Mouse (Mus musculus) embryo, embryonic 10.5 days (tissue): Measurements from ENCODE around the gene Ak7.

Experiments
- DNase-seq: peaks from one replicate; pipeline ENCODE4 v3.0.0-alpha.2; 2015; ENCODE audit warnings: low spot score

Ak7 gene

DNA sequence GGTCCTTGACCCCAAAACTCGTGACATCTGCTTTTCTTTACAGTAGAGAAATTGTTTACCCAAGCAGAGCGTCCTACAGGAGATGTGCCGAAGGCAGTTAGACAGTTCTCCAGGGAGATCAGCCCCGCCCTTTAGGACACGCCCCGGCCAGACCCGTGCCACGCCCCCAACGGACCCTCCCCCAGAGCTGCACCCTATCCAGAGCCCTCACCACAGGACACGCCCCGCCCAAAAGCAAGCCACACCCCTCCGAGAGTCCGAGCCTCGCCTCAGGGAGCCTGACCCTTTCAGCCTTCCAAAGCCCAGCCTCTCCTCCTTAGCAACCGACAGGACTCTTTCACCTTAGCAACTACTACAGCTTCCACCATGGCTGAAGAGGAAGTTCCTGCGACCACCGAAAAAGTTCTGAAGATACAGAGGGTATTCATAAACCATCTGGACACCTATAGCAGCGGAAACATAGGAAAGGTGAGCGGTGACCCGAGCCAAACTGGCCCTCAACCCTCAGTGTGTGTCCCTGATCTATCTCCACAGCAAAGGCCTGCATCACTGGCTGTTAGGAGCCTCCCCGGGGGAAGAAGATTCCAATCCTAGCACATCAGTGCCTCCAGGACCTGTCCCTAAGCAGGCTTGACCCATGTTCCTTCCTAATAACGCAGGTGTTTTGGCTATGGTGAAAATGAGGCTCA, at the start of gene Ak7:
Gene Ak7 (plus strand): TSS at position 178 of the 689 bp plus-strand sequence.
- DNase-seq, result peak; percentile 92

DNA sequence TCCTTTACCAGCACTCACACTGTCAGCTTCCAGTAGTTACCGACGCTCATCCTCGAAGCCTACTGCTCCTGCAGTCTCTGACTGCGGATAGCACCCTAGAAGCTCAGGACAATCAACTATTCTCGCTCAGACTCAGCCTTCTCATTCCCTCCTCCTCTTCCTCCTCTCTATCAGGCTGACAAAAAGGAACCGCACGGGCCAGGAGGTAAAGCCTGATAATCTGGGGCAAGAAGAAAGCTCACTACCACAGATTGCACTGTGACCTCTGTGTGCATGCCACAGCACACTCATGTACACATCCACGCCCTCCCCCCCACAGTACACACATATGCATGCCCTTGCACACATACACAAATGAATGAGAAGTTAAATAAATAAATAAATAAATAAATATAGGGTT, 29.5 kb upstream of the Ak7 start:
- DNase-seq, result no peak

DNA sequence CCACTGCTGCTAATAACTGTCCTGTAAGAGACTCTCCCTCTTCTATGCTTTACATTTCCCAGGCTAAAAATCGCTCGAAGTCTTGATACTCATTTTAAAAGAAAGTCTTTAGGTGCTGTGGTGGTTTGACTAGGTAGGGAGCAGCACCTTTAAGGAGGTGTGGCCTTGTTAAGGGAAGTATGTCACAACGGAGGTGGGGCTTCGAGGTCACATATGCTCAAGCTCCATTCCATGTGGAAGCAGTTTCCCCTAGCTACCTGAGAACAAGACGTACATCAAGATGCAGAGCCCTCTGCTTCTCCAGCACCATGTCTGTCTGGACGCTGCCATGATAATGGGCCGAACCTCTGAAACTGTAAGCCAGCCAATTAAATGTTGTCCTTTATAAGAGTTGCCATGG, 27.6 kb upstream of the Ak7 start:
- DNase-seq, result no peak

DNA sequence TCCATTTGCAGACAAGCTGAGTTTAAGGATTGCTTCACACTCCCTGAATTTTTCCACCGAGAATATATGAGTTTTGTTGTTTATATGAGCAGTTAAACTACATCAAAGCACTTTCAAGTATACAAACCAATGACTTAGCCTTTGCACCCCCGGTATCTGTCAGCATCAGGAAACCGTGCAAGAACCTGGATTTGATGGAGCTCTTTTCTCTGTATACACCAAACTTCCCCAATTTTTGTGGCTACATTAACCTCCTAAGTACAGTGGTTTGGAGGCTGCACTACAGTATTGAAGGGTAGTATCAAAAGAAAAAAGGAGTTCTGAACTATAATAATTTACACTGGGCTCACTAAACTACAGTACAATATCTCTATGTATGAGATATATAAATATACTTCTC, 27.0 kb upstream of the Ak7 start:
- DNase-seq, result no peak

DNA sequence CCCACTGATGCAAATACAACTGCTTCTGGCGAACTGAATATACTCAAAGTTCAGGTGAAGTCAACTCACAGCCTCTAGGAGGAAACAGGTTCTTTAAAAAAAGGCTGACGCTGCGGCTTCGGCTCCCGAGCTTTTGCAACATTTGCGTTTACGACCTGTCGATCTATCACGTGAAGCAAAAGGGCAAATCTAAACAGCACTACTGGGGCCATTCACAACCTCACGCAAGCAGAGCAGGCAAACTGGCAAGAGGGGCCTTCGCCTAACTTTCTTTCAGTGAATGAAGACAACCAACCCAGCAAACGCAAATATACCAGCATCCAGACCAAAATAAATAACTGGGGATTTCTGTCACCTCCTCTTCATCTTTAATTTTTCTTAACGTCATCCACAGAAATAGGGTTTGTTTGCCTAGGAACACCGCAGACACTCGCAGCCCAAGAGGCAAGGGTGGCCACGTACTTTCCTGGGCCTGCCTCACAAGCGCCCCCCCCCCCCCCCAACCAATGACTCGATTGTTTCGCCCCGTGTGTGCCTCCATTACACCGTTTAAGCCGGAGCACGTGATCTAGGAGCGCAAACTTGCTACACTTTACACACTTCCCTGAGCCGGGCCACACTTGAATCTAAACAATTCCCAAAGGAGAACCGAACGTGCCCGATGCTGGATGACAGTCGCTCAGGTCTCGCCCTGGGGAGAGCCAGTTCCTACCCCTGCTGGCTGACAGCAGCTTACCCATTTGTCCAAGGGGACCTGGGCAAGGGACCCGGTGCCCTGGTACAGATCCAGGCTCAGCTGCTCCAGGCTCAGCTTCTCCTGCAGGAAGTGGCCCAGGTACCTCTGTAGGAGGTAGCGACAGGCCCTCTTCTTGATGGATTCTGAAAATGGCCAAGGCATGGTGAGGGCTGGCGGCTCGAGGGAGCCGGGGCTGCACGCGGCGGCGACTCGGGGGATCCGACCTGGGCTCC, 21.6 kb upstream of the Ak7 start, which contains the start of gene Gskip:
Gene Gskip (plus strand): TSS at position 897 of the 969 bp plus-strand sequence.
- DNase-seq, result peak; percentile 64

DNA sequence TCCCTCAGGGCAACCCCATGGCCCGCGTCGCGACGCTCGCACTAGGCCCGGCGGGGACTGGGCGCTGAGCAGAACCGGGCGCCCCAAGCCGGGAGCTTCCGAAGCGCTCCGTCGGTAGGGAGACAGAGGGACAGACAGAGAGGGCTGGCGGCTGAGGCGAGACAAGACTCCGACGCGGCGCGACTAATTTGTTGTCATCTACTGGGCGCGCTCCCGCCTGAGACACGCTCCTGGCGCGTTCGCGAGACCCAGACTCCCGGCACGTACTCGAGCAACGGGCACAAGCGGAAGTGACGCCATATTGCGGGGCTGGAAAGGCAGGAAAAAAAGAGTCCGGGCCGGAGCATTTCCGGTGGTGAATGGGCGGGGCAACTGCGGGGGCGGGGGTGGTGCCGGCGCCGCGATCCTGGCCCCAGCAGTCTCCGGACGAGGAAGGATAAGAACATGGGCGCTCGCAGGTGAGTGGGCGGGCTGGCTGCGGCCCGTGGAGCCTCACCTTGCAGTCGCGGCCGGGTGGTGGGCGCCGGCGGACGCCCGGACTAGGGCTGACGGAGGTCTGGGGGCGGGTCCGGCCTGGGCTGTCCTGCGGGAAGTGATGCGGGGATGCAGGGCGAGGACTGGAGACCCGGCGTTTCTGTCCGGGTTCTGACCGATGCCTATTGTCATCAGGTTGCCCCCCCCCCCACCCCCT, 20.6 kb upstream of the Ak7 start, which contains the start of gene Atg2b:
Gene Atg2b (minus strand): TSS at position 211 of the 691 bp plus-strand sequence.
- peak; percentile 99 for DNase-seq

DNA sequence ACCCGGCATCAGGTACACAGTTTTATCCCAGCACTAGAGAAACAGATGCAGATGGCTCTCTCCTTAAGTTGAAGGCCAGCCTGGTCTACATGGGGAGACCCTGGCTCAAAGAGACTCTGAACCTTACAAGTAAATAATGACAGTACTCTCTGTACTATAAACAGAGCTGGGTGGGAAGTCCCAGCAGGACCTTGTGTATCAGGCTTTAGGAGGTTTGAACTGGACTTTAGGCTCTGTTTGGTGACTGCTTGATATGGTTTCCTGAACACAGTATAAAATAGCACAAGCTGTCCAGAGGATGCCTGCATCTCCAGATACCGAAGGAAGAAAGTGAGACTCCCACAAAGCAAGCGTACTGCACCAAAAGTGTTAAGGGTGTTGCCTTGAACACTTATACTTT, 19.0 kb upstream of the Ak7 start:
- DNase-seq, result no peak

DNA sequence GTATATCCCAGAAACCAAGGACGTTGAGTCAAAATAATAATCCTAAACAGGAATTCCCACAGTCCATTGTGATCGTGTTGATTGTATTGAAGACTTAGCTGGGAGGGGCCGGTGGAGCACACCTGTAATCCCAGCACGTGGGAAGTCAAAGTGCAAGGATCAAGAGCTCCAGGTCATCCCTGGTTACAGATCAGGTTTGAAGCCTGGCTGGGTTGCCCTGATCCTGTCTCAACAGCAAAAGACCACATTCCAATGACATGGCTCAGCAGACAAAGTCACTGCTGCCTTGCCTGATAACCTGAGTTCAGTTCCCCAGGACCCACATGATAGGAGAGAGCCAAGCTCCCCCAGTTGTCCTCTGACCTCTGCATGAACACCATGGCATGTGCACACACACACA, 18.4 kb upstream of the Ak7 start:
- no peak for DNase-seq

DNA sequence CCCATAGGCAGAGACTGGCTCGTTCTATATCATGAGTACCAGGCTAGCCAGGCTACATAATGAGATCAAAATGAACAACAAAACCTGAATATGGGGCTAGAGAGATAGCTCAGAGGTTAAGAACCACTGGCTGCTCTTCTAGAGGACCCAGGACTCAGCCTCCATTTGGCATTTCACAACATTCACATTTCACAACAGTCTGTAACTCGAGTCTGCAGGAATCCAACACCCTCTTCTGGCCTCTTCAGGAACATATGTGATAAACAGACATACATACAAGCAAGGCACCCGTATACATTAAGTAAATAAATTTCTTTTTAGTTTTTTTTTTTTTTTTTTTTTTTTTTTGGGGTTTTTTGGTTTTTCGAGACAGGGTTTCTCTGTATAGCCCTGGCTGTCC, 17.2 kb upstream of the Ak7 start:
- DNase-seq, result no peak

DNA sequence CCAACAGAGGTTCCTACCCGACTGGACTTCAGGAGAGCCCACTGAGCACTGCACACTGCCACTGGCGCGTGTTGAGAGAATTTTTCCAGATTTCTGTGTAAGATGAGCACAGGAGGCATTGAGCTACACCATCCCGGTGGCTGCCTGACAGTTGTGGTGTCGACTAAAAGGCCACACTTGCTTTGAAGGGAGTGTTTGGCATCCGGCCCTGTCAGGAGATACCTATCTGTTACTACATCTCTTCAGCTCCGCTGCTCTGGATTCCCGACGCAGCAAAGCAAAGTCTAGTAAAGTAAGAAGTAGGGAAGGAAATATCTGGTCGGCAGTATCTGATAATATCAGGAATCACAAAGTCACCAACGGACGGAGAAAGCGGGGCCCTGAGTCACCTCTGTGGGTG, 16.3 kb upstream of the Ak7 start:
- DNase-seq, result no peak

DNA sequence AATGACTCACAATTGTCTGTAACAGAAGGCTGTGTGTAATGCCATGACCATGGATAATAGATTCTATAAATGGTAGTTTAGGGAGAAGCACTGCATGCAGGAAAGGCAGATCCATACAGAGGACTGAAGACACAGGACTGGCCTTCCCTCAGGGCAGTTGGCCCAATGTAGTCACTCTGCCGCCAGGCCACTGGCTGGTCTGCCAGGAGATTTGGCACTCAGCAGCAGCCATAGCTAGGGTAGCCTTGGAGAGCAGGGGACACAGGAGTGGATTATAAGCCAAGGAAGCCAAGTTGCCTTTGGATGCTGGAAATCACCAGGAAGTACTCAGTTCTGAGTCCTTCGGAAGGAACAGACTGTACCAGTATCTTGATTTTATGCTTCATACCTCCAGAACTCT, 11.8 kb upstream of the Ak7 start:
- no peak for DNase-seq

DNA sequence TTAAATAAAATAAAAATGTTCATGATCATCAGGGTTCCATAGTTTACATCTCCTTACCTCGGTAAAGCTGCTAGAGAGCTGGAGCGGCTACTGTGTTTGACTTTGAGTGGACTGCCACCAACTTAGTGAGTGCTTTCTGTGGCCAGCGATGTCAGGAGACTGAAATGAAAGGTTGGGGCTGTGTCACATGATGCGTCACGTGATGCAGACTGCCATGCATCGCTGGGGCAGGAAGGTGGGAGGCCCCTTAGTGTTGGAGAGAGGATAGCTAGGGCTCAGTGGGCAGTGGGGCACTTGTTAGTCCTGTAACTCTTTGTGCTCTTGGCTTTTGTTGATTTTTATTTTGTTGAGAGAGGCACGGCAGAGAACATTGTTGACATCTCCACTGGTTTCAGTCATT, 9.9 kb upstream of the Ak7 start:
- DNase-seq, result no peak

DNA sequence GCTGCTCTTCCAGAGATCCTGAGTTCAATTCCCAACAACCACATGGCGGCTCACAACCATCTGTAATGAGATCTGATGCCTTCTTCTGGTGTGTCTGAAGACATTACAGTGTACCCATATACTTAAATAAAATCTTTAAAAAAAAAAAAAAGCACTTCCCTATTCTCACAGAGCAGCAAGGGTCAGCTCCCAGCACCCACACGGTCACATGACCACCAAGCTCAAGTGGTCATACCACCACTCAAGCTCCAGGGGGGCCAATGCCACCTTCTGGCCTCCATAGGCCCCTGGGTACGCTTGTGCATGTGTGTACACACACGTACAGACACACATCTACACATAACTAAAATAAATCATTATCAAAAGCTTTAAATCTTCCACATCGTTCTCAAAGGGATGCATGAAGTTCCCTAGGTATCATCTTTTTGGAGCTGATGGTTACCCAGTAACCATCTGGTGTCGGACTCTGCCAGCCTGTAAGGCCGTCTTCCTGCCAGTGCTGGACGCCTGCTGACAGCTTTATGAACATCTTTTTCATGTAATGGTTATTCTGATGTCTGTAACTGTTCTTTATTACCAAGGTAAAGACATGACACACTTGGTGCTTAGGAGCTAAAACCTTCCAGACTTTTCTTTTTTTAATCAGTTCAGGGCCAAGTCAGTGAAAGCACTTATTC, 8.5 kb upstream of the Ak7 start:
- no peak for DNase-seq

DNA sequence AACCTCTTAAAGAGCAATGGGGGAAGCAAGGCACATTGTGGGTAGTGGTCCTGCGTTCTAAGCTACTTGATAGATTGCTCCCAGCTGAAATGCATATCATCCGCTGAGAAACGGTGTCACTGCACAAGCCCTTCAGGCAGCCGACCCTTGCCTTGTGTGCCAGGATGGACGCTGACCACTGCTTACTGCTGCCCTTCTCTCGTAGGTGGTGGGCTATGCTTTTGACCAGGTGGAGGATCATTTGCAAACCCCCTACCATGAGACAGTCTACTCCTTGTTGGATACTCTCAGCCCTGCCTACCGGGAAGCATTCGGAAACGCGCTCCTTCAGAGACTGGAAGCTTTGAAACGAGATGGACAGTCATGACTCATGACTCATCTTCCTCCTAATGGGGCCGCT, 5.3 kb upstream of the Ak7 start:
- DNase-seq, result no peak

DNA sequence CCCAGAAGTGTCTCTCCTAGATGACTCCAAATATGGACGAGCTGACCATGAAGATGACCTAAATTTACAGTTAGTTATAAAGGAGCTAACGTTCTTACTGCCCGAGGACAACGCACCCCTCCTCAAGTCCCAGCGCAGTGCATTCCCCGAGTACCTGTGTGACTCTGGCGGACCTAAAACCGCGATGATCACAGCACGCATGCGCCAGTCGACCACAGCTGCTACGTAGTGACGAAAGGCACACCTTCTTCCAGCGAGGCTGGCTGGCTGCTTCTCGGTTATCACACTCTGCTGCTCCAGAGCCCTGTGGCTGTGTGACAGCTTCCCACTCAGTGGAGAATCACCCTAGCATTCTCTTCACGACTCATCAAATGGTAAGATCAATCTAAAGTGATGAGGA, 12.8 kb downstream of the Ak7 start:
- no peak for DNase-seq

DNA sequence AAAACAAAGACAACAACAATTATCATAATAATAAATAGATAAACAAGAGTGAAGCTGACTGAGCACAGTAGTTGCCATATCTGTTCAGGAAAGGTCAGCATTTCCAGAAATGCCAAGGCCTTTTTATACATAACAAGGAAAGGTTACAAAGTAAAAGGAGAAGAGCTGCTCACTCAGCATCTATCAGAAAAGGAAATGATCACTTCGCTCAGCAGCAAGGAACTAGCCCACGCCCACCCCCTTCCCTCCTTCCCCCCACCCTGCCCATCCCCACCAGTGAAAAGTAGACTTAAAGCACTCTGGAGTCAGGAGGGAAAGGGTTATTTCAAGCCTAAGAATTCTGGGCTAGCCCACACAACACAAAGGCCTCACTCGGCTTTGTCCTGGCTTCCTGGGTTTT, 14.4 kb downstream of the Ak7 start:
- DNase-seq, result no peak

DNA sequence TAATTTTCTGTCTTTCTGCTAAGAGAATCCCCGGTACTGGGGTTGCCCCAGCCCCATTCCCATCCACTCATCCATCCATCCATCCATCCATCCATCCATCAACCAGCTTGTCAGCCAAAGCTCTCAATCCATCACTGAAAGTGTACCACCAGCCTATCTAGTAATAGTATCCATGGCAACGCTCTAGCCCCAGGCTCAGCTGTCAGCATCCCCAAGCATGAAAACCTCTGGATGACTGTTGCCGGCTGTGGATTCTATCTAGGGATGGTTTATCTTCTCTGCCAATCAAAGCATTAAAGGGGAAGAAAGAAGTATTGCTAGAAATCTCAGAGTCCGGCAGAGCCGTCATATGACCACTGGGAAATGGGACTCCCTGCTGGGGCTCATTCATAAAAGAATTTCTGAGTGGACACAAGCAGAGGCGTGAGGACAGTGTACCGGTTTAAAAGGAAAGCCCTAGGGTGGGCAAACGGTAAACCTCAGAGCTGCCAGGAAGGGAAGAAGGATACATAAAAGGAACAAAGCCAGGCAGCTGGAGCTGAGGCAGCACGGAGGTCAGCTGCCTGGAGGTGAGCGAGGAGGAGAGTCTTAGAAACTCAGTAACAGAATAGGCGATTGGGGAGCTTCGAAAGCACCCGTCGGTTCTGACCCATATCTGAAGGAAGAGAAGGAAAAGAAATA, 15.8 kb downstream of the Ak7 start:
- DNase-seq, result peak; percentile 5

DNA sequence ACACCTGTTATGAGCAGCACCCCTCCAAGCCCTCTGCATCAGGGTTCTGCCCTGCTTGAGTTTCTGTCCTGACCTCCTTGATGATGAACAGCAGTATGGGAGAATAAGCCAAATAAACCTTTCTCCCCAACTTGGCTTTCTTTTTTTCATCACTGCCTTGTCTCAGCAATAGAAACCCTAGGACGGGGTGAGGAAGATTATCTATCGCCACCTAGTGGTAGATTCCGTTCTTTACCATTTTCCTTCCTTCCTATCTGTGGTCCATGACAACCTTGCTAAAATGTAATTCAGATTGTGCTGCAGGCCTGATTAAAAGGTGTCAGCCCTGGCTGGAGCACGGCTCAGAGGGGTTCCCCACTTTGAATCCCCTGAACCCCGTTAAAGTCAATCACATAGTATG, 16.9 kb downstream of the Ak7 start:
- DNase-seq, result peak; percentile 84

DNA sequence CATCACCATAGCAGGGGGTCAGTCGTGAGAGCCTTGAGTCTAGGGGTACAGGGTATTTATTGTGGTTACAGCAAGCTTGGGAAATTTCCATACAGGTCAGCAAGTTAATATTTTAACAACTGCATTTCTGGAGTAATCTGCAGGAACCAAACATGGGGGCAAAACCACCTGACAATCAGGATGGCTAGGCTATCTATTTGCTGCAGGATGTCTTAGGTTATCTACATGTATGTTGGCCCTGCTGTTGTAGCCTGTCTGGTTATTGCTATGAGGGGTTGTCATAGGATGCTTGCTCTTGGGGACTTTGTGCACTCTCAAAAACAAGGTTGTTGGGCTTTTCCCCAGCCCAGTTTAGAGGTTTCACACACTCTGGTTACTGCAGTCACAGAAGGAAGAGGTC, 18.8 kb downstream of the Ak7 start:
- DNase-seq, result no peak

DNA sequence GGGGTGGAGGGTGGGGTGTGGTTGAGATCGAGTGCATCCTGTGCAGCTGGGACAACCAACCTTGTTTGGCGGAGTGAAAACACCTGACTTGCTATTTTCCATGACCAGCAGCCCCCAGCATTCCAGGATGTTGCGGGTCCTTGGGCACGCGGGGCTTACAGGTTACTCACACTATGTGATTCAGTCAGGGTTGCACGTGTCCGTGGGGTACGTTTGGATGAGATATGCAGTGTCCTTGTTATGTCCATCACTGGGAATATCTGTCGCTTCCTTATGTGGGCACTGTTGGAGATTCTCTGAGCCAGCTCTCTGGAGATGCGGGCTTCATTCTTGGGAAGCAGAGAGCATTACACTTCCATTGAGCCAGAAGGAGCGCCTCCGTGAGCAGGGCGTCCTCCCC, 20.0 kb downstream of the Ak7 start:
- DNase-seq, result no peak

DNA sequence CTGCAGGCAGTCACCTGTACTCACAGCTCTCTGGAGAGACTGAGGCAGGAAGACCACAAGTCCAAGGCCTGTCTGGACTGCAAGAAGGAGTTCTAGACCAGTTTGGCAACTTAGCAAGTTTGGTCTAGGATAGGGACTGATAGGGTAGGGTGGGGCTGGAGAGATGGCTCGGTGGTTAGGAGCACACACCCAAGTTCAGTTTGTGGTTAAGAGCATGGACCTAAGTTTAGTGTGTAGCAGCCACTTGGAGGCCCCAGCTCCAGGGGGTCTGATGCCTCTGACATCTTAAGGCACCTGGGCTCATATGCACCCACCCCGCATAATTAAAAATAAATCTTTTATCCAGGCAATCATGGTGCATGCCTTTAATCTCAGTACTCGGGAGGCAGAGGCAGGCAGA, 21.5 kb downstream of the Ak7 start:
- DNase-seq, result no peak

DNA sequence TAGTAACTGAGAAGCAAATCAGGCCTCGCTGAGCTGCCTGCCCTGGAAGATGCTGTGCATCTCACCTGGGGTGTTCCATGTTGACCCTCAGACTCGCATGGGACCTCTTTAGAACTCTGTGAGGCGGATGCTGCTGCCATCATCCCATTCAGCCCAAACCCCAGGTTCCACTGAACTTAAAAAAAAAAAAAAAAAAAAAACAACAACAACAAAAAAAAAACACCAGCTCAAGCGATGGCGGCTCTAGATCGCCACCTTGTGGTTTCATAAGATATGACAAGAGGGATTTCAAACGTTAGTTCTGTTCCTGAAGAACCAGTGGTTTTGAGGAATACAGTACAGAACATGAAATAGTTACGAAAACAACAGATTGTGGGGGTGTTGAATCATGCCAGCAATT, 22.2 kb downstream of the Ak7 start:
- peak; percentile 74 for DNase-seq
